Mouse (Mus musculus) kidney, postnatal 4 days (tissue): ENCODE results near the gene Lysmd2.
"Not testable (repeated sequence)": the region's sequence is repeated elsewhere in the genome, so short reads cannot be mapped to it uniquely, and the experiment has no call there.

ENCODE experiments used
- DNase-seq, 2 experiments: peaks; one replicate each; pipeline ENCODE4 v3.0.0; 2021; ENCODE audit warnings: mixed read lengths in 2 of 2

Lysmd2 gene

DNA sequence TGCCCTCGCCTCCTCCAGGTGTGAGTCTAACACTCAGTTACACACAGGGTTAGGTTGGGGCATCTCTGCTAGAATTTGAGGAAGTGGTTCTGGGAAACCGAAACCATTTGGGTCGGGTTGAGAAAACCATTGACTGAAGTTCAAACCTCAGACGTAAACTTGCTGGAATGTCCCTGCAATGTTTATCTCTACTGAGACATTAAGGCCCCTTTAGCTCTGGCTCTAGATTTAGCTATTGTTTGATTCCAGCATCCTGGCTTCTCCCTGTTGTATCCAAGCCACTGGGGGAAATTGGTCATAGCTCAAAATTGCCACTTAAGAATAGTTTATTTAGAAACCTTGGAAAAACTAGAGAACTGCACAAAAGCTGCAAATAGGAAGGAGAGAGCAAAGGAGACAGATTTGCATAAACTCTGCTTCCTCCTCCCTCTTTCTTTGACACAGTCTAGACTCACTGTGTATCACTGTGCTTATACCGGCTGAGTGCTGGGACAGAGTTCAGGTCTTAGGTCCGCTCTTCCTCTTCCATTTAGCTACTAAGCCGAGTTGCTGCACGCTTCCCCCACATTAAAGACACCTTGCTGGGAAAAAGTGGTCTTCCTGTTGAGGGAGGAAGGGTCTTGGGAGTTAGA is 5.4 kb downstream of the Lysmd2 start:
- DNase-seq: no peak

DNA sequence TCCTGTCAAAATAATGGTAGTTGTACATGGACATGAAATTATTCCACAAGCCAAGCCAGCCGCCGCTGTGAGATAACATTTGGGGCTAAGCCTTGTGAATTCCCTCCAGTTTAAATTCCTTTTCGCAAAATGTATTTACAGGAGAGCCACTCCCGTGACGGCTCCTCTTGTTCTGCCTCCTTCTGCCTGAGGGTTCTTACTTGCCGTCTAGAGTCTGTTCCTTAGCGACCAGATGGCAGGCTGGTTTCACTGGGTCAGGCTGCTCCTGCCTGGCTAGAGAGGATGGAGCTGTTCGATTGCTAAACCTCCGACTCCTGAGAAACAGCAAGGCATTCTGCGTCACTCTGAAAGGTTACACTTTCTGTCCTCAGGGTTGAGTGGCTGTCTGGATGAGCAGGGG is 6.6 kb downstream of the Lysmd2 start:
- no peak for DNase-seq

DNA sequence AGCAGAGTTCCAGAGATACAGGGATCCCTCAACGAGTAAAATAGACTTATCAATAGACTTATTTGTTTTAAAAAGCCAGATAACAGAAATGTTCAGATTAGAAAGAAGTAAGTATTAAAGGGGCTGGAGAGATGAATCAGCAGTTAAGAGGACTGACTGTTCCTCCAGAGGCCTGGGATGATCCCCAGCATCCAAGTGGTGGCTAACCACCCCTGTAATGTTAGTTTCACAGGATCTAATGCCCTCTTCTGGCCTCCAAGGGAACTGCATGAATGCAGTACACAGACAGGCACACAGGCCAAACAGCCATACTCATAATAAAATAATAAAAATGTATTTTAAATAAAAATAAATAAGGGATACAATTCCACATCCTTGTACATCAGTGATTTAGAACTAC is 7.4 kb downstream of the Lysmd2 start:
- peak; percentile 22 to 31 for DNase-seq

DNA sequence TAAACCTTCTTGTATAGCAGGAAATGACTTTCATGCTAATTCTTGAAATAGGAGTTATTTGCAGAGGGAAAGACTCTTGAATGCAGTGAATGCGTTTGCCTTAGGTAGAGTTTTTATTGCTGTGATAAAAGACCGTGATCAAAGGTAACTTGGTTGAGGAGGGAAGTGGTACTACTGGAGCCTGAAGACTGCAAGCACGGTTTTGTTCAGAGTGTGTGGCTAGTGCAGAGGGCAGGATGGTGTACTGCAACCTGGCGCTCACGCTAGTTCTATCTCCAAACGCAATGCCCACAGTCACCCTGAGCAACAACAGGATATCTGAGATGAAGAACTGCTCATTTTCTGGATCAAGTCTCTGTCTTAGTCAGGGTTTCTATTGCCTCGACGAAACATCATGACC is 8.1 kb downstream of the Lysmd2 start:
- DNase-seq: no peak

DNA sequence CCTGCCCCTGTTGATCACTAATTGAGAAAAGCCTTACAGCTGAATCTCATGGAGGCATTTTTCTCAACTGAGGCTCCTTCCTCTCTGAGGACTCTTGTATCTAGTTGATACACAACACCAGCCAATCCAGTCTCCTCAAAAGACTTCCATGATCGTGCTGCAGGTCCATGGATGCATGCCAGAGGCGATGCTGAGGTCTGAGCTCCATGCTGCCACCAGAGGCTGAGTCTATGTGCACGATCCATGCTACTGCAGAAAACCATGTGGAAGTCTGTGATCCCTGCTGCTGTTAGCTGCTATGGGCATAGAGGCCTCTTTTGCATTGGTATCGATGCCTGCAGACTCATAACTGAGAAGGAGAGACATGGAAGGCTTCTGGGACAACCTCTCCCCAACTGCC is 8.7 kb downstream of the Lysmd2 start:
- no peak for DNase-seq

DNA sequence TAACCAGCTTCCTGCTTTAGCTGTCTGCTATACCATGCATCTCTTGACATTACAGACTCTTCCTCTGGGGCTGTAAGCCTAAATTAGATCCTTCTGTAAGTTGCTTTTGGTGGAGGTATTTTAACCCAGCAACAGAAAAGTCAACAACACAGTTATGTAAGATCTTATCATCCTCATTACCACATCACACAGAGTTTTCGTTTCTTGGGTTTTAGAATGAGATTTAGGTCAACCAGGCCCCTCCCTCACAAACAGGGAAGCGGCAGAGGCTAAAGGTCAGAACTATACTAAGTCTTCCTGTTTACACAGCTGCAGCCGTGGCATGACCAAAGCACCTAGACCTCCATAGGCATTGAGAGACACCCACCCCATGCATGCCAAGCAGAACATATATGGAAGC is 19.9 kb downstream of the Lysmd2 start:
- no peak for DNase-seq

DNA sequence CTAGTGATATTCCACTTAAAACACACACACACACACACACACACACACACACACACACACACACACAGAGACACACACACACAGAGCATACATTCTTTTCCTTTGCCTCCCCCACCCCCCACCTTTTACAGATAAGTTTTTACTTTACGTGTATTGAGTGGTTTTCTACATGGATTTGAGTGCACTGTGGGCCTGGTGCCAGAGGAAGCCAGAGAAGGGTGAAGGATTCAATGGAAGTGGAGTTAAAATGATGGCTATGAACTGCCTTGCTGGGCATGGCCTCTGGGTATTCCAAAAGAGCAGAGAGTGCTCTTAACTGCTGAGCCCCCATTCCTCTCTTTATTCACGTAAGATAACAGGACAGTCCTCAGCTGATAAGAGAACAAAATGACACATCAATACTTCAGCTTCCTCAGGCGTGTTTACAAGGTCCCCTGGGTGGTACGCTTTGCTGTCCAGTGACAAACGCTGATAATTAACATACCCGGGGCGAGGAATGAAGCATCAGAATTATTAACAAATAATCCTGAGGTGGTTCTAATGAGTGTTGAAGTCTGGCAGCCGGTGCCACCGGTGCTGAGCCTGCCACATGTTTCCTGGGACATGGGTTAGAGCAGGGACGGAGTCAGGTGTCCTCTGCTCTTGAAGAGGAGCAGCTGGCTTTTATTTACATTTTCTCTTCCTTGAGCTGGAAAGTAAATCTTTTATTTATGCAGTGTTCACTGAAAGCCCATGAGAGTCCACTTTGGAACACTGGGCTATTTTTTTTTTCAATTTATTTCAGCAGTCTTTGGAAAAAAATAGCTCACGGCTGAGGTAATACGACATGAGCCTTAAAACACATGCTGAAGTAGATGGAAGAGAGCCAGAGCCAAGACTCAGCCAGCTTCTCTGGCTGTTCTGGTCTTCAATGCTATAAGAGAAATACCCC is 28.7 kb downstream of the Lysmd2 start:
- no peak for DNase-seq

DNA sequence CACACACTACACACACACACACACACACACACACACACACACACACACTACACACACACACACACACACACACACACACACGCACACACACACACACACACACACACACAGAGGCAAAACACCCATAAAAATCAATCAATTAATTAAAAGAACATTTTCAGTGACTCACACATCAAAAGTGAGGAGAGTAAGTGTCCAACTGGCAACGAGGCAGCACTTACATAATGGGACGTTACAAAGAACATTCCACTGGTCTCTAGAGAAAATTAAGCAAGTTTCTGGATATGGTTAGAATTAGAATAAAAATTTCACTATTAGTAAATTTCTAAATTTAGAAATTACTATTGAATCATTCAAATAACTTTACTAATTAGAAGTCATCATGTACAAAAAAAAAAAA is 30.9 kb downstream of the Lysmd2 start:
- DNase-seq: not testable (repeated sequence)

DNA sequence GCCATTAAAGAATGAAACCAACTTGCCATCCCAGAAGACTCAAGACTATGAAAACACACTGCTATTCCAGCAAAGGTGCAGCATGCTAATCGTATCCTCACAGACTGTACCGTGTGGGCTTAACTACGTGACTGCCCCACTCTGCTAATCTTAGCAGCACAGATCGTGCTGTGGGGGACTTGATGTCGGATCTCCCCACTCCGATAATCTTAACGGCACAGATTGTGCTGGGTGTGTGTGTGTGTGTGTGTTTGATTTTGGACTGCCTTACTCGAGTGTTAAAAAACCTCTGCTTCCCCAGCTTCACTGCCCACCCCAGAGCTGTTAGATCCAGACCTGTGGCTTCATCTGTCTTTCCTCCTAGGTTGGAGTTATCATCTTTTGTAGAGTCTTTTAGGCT is 35.4 kb downstream of the Lysmd2 start:
- DNase-seq: no peak

DNA sequence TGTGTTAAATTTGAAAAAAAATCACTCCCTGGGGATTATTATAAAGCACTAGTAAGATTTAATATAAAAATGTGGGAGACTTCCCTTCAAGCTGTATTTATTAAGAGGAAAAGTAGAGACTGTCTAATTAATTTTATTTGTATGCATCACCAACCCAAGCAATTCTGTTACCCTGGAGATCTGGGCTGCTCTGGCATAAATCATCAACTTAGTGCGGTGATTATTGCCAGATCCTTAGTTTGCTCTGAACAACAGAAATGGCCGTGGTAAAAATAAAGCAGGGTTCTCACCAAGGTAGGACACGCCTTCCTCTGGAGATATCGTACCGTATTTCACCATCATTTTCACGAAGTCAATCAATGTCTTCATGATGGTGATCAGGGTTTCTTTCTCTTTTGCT is 39.8 kb downstream of the Lysmd2 start:
- no peak for DNase-seq

DNA sequence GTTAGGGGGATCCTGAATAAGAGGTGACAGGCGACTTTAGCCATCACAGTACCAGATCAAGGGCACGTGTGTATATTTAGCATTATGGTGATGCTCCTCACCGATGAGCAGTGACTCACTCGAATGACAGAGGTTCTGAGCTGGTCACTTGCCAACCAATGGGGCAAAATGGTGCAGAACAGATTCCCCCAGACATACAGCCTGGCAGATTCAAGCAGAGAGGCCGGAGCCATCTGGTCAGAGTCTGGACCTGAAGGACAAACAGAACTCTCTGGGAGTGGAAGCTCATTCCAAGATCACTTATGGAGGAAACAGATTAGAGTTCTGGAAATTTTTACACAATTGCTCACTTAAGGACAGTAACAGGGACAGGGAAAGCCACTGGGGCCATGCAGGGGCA is 41.1 kb downstream of the Lysmd2 start:
- no peak for DNase-seq

DNA sequence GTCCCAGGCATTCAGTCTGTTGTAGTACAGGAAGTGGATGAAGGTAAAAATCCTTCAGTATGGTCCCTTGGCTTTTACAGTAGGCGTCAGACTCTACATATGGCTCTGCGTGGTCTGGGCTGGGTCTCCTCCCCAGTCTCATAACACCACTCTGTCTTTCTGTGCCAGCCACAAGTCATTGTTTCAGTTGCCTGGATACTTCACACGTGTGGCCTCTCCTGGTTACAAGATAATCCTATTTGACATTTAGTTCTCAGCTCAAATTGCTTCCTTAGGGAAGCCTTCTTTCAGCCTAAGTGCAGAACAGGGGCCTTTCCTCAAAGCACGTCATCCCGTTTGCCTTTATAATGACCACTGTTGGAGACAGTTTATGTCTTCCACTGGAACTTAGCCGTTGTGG is 47.2 kb downstream of the Lysmd2 start:
- DNase-seq: no peak

DNA sequence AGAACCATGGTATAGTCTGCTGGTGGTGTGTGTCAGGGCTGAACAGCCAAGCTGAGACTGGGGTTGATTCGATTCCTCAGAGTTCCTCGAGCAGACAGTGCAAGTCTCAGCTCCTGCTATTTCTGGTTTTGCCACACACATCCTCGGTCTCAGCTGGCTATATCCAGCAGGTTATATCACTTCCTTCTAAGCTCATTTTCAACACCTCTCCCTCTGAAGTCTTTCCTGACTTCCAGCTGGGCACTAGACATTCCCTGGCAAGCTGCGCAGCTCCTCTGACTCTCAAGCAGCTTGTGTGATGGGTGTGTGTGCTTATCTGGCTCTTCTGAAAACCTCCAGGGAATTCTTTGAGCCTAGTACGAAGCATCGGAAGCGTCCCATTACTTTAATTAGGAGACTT is 50.7 kb downstream of the Lysmd2 start:
- no peak for DNase-seq

DNA sequence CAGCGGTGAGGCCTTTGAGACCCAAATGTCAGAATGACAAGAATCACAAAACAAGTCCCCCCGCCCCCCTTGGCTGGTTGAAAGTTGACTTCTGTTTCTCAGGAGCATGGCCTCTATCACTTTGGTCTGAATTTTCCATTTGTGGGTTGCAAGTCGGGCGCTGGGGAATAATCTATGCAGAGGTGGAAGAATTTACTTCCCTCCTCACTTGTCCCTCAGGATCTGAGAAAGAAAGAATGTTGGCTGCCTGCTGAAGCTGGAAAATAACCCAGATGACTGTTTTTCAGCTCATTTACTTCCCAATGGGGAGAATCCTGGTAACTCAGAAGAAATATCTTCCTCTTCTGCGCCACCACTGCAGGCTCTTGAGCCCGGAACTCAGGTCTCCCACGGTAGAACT is 52.8 kb downstream of the Lysmd2 start:
- no peak for DNase-seq

DNA sequence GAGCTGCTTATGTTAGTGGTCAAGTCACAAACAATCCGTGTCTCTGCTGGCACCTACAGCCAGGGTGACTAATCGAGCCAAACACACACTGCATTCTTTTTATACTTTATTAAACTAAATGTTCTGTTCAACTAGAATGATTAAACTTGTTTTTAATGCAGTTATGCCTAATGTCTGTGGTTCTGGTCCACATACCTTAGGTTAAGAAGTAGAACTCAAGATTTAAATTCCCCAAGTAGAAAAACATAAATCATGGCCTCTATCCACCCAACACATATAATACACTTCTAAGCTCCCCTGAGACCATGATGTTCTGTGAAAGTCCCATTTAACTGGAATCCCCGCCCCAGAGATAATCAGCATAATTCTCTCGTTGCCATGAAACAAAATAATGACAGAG is 54.1 kb downstream of the Lysmd2 start:
- no peak for DNase-seq

DNA sequence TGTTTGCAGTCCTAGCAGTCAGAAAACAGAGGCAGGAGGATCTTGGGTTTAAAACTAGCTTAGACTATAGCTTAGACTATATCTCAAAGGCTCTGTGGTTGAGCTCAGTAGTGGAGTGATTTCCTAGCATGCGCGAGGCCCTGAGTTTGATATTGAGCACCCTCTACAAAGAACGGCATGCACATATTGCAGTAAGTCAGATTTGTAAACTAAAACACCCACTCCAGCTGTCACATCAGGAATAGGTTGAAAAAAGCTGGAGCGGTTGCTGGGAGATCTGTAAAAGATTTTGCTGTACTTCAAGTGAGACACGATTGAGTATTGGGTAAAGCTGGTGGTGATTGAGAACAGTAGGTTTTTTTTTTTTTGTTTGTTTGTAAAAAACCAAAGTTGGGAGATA is 55.1 kb downstream of the Lysmd2 start:
- DNase-seq: no peak

DNA sequence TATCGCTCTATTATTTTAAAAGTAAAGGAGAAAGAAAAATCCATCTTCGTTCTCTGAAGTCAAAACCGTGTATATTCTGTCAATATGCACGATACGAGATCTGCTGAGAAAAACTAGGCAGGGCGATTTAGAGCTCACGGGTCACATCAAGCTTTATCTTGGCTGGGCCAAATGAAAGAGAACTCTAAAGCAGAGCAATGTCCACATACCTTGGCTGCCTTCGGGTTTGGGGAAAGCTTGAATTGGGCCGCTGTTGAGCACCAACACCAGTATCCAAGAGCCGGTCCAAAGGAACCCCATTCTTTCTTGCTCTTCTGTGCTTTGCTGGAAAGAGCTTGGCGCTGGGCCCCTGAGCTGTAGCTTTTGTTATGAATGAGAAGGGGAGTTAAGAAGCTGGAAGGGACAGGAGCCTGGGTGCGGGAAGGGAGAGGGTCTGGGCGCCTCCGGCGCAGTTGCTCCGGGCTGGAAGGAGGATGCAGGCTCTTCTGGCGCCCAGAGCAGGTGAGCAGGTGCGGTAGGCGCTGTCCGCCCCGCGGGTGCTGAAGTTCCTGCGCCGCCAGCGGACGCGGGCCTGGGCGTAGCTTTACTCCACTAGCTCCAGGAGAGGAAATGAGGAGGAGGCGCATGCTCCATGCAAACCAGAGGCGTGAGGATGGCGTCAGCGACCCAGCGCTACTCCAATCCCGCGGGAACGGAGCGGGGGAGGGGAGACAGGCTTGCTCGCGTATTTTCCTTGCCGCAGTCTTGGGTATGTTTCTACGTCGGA is 58.1 kb downstream of the Lysmd2 start, which contains the start of gene Scg3:
Gene Scg3 (minus strand): TSS at position 631 of the 766 bp plus-strand sequence.
- DNase-seq: peak; percentile 86 to 90

DNA sequence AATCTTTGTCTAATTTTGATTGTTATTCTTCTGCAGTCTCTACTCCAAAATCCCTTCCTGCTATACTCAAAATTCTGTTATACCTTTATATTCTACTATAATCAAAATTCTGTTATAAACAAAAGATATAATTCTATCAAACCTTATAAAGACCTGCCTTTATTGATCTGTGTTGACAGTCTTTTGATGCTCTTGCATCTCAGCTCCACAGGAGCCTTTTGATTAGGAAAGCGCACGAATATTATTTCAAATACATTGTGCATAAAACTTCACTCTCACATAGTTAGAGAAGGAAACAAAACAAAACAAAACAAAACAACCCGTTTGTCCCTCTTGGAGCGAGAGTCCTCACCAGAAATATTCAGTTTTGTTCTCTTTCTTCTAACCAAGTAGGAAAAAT is 58.8 kb downstream of the Lysmd2 start:
- DNase-seq: no peak

DNA sequence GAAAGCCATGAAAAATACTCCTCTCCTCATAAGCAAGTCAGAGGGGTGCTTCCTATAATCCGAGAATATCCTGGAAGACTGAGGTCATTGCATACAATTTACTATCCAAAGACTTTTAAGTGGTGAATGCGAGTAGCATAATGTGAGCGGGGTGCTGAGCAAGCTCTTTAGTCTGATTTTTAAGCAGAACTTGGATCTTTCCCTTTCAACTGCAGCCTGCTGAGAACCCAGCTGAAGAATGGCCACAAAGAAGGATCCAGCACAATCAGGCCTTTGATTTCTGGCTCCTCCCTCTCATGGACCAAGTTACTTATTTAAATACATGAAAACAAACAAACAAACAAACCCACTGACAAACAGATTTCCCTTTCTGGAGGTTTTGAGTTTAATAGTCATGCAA is 59.2 kb downstream of the Lysmd2 start:
- DNase-seq: no peak
